Mouse (Mus musculus) liver, adult 2 months (tissue): Measurements from ENCODE around the gene Gpd1.

Source experiments
- CTCF ChIP-seq: fragments of 200-500 bp; IDR thresholded peaks from 2 replicates; pipeline ENCODE4 v1.5.1; 2011; ENCODE audit warnings: low read depth, low read length, control low read depth
- POLR2A ChIP-seq: fragments of 200-500 bp; IDR thresholded peaks from 2 replicates; pipeline ENCODE4 v1.6.1; 2011; ENCODE audit warnings: low read length, control low read depth; ENCODE audit not compliant: insufficient read depth; ENCODE audit errors: extremely low read depth

GRCm38 (mm10) chr15:99771601-99772276 is 54.4 kb downstream of the Gpd1 start:
- TF ChIP-seq CTCF (no peak), POLR2A (no peak)
